Mouse (Mus musculus): ENCODE measurements around the gene Kdf1.

GRCm38 (mm10) chr4:133506573-133506972 lies 12.2 kb upstream of the Kdf1 start:
- no peak for TF ChIP-seq POLR2A (IDR thresholded peaks at IDR 0.05; ENCODE audit: low read depth, low read length)
- TF ChIP-seq CTCF (IDR thresholded peaks at IDR 0.05; ENCODE audit: extremely low read depth, insufficient read depth, insufficient read length, insufficient replicate concordance): no peak

Measured in spleen, adult 2 months (tissue).